Mouse (Mus musculus) layer of hippocampus, postnatal 25 days (tissue): ENCODE results near the gene Pttg1ip. TPM values are rescaled to one million over a fixed set of nuclear protein-coding genes. Genes with fewer than 3 reads are reported as not detected.

Experiments
- DNase-seq, 2 experiments: peaks; one replicate each; pipeline ENCODE4 v3.0.0; 2022; ENCODE audit warnings: mixed read lengths in 2 of 2, low spot score in 1 of 2; ENCODE audit errors: extremely low spot score in 1 of 2
- microRNA-seq, 2 experiments: library from miRNA; unstranded; fragments of <30 nt; microRNA quantifications; one replicate each; pipeline ENCODE4 v1.2.0; 2021
- total RNA-seq, 2 experiments: library from RNA; stranded (reverse); gene quantifications; 2 replicates each; pipeline ENCODE4 v1.2.3; 2021

The Pttg1ip gene
- total RNA-seq, 2 experiments from 2014 or later, result 68.2 to 69.4 TPM

- no peak for DNase-seq
Observed at GRCm38 (mm10) chr10:77634016-77634415, 52.5 kb downstream of the Pttg1ip start.

GRCm38 (mm10) chr10:77634452-77635231 lies 53.1 kb downstream of the Pttg1ip start:
- no peak for DNase-seq

- DNase-seq, result no peak
Observed at GRCm38 (mm10) chr10:77636234-77636922, 54.9 kb downstream of the Pttg1ip start.

- no peak for DNase-seq
Observed at GRCm38 (mm10) chr10:77638956-77639355, 57.4 kb downstream of the Pttg1ip start.

GRCm38 (mm10) chr10:77643160-77643559 lies 61.6 kb downstream of the Pttg1ip start:
- DNase-seq, result no peak

- DNase-seq, result no peak
Observed at GRCm38 (mm10) chr10:77645571-77645970, 64.1 kb downstream of the Pttg1ip start.

GRCm38 (mm10) chr10:77647461-77647860 lies 65.9 kb downstream of the Pttg1ip start:
- DNase-seq, result no peak

- DNase-seq, result no peak
Observed at GRCm38 (mm10) chr10:77647901-77648300, 66.4 kb downstream of the Pttg1ip start.

Small RNA genes lying within 50 kb of the gene (microRNA-seq; reads per million reads assigned to microRNA genes)
- 9.9 to 65.3 reads per million in 2 experiments for gene Mir1930

Other genes with a start within 250 kb of the Pttg1ip start
- 100 to 1,000 TPM; 103 to 104 TPM for gene Adarb1, start 163.4 kb upstream of the Pttg1ip start, total RNA-seq
- gene Fam207a, start 65.9 kb upstream of the Pttg1ip start, total RNA-seq, result 10 to 100 TPM; 32.8 to 33.1 TPM
- 1 to 10 TPM; 3.4 to 4.1 TPM for gene Itgb2, start 51.5 kb upstream of the Pttg1ip start, total RNA-seq
- 100 to 1,000 TPM; 116 to 128 TPM for gene Sumo3, start 24.4 kb downstream of the Pttg1ip start, total RNA-seq
- 10 to 100 TPM; 29.0 to 29.8 TPM for gene Gm49325, start 24.5 kb downstream of the Pttg1ip start, total RNA-seq
- gene Ube2g2, start 40.6 kb downstream of the Pttg1ip start, total RNA-seq, result 10 to 100 TPM; 69.8 to 88.4 TPM
- gene Tspear, start 104.8 kb downstream of the Pttg1ip start, total RNA-seq, result not detected
- gene Gm19402, start 109.0 kb downstream of the Pttg1ip start, total RNA-seq, result not detected
- not detected for gene Gm9508, start 115.5 kb downstream of the Pttg1ip start, total RNA-seq
- gene Gm10272, start 124.9 kb downstream of the Pttg1ip start, total RNA-seq, result not detected
- not detected for gene Gm10024, start 129.7 kb downstream of the Pttg1ip start, total RNA-seq
- not detected for gene Gm10142, start 134.1 kb downstream of the Pttg1ip start, total RNA-seq
- gene Krtap12-1, start 138.9 kb downstream of the Pttg1ip start, total RNA-seq, result not detected
- not detected for gene Gm10100, start 144.8 kb downstream of the Pttg1ip start, total RNA-seq
- not detected for gene Gm18596, start 160.9 kb downstream of the Pttg1ip start, total RNA-seq
- not detected for gene Gm9736, start 169.6 kb downstream of the Pttg1ip start, total RNA-seq
- not detected for gene Gm3233, start 178.0 kb downstream of the Pttg1ip start, total RNA-seq
- gene Gm3238, start 189.6 kb downstream of the Pttg1ip start, total RNA-seq, result not detected
- not detected for gene Gm7138, start 195.2 kb downstream of the Pttg1ip start, total RNA-seq
- not detected for gene Gm3250, start 200.8 kb downstream of the Pttg1ip start, total RNA-seq
- gene Gm7137, start 206.5 kb downstream of the Pttg1ip start, total RNA-seq, result not detected
- gene Gm9639, start 213.4 kb downstream of the Pttg1ip start, total RNA-seq, result not detected
- not detected for gene Gm19668, start 217.4 kb downstream of the Pttg1ip start, total RNA-seq
- gene Gm9507, start 230.1 kb downstream of the Pttg1ip start, total RNA-seq, result not detected
- gene Gm2696, start 233.0 kb downstream of the Pttg1ip start, total RNA-seq, result not detected
- not detected for gene Krtap10-4, start 245.4 kb downstream of the Pttg1ip start, total RNA-seq